Mouse (Mus musculus): Measurements from ENCODE around the gene Rph3al. TPM values are rescaled to one million over a fixed set of nuclear protein-coding genes. Genes with fewer than 3 reads are reported as not detected.

Gene Rph3al
- polyA plus RNA-seq, 1 experiment from 2014 or later = 2.7 TPM

GRCm38 (mm10) chr11:75861653-75862052 is 76.6 kb downstream of the Rph3al start:
- H3K9ac ChIP-seq (ENCODE audit: low read length) = no peak overlapping the region

DNA sequence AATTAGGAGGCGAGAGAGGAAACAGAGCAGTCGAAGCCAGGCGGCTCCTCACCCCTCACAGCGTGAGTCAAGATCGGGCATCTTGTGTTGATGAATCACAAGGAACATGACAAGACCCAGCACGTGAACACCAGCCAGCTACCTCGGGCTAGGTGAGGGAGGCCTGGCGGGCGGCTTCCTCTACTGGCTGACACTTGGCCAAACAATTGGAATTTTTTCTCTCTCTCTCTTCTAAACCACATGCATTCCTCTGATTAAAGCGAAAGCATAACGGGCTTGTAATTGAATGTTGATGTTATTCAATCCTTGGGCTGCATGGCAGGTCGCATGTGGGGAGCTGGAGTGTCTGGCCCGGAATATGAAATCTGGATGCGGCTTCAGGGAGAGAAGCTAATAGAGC is 77.0 kb downstream of the Rph3al start:
- H3K27ac ChIP-seq (replicated peaks; ENCODE audit: low read depth, low read length) = no peak overlapping the region

More at GRCm38 (mm10) chr11:75861653-75862052, 76.6 kb downstream of the Rph3al start:
- no peak overlapping the region for H3K4me3 ChIP-seq (ENCODE audit: low read depth, low read length)
- WGBS = 71% methylated on average over 4 of the region's 4 CpGs
- no peaks in the 10 kb centered on the region for H3K27me3 ChIP-seq (ENCODE audit: control insufficient read depth, insufficient read depth, low read length)
- DNase-seq (ENCODE audit: low spot score) (no peak), ATAC-seq (ENCODE audit: insufficient number of reproducible peaks, low FRiP score, low TSS enrichment, low read depth) (no peak)
- H3K27ac ChIP-seq (replicated peaks; ENCODE audit: low read depth, low read length) = no peak overlapping the region
- H3K4me2 ChIP-seq (ENCODE audit: low read depth, severe bottlenecking) = no peak overlapping the region
- H3K9me3 ChIP-seq (ENCODE audit: control insufficient read depth, low read length) = no peaks in the 10 kb centered on the region
- peaks cover 17% of the 10 kb centered on the region for H3K4me1 ChIP-seq (ENCODE audit: control insufficient read depth, insufficient read depth, low read length)
- no peaks in the 10 kb centered on the region for H3K36me3 ChIP-seq (ENCODE audit: control insufficient read depth, insufficient read depth, low read length)

DNA sequence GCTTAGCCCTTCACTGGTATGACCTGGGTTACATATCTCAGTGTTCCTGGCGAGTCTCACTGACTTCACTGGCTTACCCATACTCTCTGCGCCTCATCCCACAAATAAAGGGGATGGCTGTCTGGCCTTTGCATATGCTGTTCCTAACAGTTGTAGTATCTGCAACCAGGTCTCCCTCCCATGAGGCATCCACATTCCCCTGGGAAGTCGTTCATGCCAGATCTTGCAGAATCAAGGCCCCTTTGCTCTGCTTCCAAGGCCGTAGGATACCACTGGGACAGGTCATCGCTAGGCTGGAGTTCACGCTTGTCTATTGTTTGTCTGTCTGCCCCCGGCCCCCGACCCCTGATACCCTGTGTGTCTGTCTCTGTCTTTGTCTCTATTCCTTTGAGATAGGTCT is 78.8 kb downstream of the Rph3al start:
- no peak overlapping the region for H3K4me3 ChIP-seq (ENCODE audit: low read depth, low read length)
- 86% methylated on average over 8 of the region's 8 CpGs for WGBS

More for the DNA sequence above, 77.0 kb downstream of the Rph3al start:
- no peaks in the 10 kb centered on the region for H3K36me3 ChIP-seq (ENCODE audit: control insufficient read depth, insufficient read depth, low read length)
- no peaks in the 10 kb centered on the region for H3K27me3 ChIP-seq (ENCODE audit: control insufficient read depth, insufficient read depth, low read length)
- H3K4me2 ChIP-seq (ENCODE audit: low read depth, severe bottlenecking) = no peak overlapping the region
- 66% methylated on average over 14 of the region's 14 CpGs for WGBS
- H3K9me3 ChIP-seq (ENCODE audit: control insufficient read depth, low read length) = no peaks in the 10 kb centered on the region
- no peak for ATAC-seq (ENCODE audit: insufficient number of reproducible peaks, low FRiP score, low TSS enrichment, low read depth)
- no peak overlapping the region for H3K4me3 ChIP-seq (ENCODE audit: low read depth, low read length)
- H3K4me1 ChIP-seq (ENCODE audit: control insufficient read depth, insufficient read depth, low read length) = peaks cover 17% of the 10 kb centered on the region
- H3K9ac ChIP-seq (ENCODE audit: low read length) = no peak overlapping the region
- DNase-seq (ENCODE audit: low spot score) = no peak

GRCm38 (mm10) chr11:75858975-75859374 is 79.3 kb downstream of the Rph3al start:
- Histone ChIP-seq H3K4me1 (ENCODE audit: control insufficient read depth, insufficient read depth, low read length) (0 out of 2 replicates have a peak, but pooled peaks cover 2% of the 10 kb centered on the region), H3K36me3 (ENCODE audit: control insufficient read depth, insufficient read depth, low read length) (no peaks in the 10 kb centered on the region), H3K27me3 (ENCODE audit: control insufficient read depth, insufficient read depth, low read length) (no peaks in the 10 kb centered on the region), H3K9ac (ENCODE audit: low read length) (no peak overlapping the region), H3K4me2 (ENCODE audit: low read depth, severe bottlenecking) (no peak overlapping the region), H3K27ac (replicated peaks; ENCODE audit: low read depth, low read length) (no peak overlapping the region), H3K4me3 (ENCODE audit: low read depth, low read length) (no peak overlapping the region), H3K9me3 (ENCODE audit: control insufficient read depth, low read length) (no peaks in the 10 kb centered on the region)
- no peak for DNase-seq (ENCODE audit: low spot score)
- WGBS = 66% methylated on average over 2 of the region's 2 CpGs
- no peak for ATAC-seq (ENCODE audit: insufficient number of reproducible peaks, low FRiP score, low TSS enrichment, low read depth)

More for the DNA sequence above, 78.8 kb downstream of the Rph3al start:
- no peaks in the 10 kb centered on the region for H3K9me3 ChIP-seq (ENCODE audit: control insufficient read depth, low read length)
- H3K36me3 ChIP-seq (ENCODE audit: control insufficient read depth, insufficient read depth, low read length) = no peaks in the 10 kb centered on the region
- DNase-seq (ENCODE audit: low spot score) = no peak
- no peak for ATAC-seq (ENCODE audit: insufficient number of reproducible peaks, low FRiP score, low TSS enrichment, low read depth)
- H3K27ac ChIP-seq (replicated peaks; ENCODE audit: low read depth, low read length) = no peak overlapping the region
- no peak overlapping the region for H3K4me2 ChIP-seq (ENCODE audit: low read depth, severe bottlenecking)
- H3K4me1 ChIP-seq (ENCODE audit: control insufficient read depth, insufficient read depth, low read length) = peaks cover 3% of the 10 kb centered on the region; the same call in 1 of the 2 replicates
- no peaks in the 10 kb centered on the region for H3K27me3 ChIP-seq (ENCODE audit: control insufficient read depth, insufficient read depth, low read length)
- no peak overlapping the region for H3K9ac ChIP-seq (ENCODE audit: low read length)

GRCm38 (mm10) chr11:75857781-75858180 is 80.4 kb downstream of the Rph3al start:
- Histone ChIP-seq H3K4me3 (ENCODE audit: low read depth, low read length) (no peak overlapping the region), H3K36me3 (ENCODE audit: control insufficient read depth, insufficient read depth, low read length) (no peaks in the 10 kb centered on the region), H3K4me1 (ENCODE audit: control insufficient read depth, insufficient read depth, low read length) (0 out of 2 replicates have a peak, but pooled peaks cover 2% of the 10 kb centered on the region), H3K27ac (replicated peaks; ENCODE audit: low read depth, low read length) (no peak overlapping the region), H3K27me3 (ENCODE audit: control insufficient read depth, insufficient read depth, low read length) (no peaks in the 10 kb centered on the region), H3K9me3 (ENCODE audit: control insufficient read depth, low read length) (no peaks in the 10 kb centered on the region), H3K4me2 (ENCODE audit: low read depth, severe bottlenecking) (no peak overlapping the region), H3K9ac (ENCODE audit: low read length) (no peak overlapping the region)
- ATAC-seq (ENCODE audit: insufficient number of reproducible peaks, low FRiP score, low TSS enrichment, low read depth) = no peak
- DNase-seq (ENCODE audit: low spot score) = no peak
- WGBS = 64% methylated on average over 3 of the region's 3 CpGs

- Histone ChIP-seq H3K4me2 (ENCODE audit: low read depth, severe bottlenecking) (no peak overlapping the region), H3K27ac (replicated peaks; ENCODE audit: low read depth, low read length) (no peak overlapping the region), H3K4me1 (ENCODE audit: control insufficient read depth, insufficient read depth, low read length) (no peaks in the 10 kb centered on the region), H3K4me3 (ENCODE audit: low read depth, low read length) (no peak overlapping the region), H3K9ac (ENCODE audit: low read length) (no peak overlapping the region), H3K36me3 (ENCODE audit: control insufficient read depth, insufficient read depth, low read length) (no peaks in the 10 kb centered on the region), H3K9me3 (ENCODE audit: control insufficient read depth, low read length) (no peaks in the 10 kb centered on the region), H3K27me3 (ENCODE audit: control insufficient read depth, insufficient read depth, low read length) (no peaks in the 10 kb centered on the region)
- ATAC-seq (ENCODE audit: insufficient number of reproducible peaks, low FRiP score, low TSS enrichment, low read depth) (no peak), DNase-seq (ENCODE audit: low spot score) (no peak)
- 83% methylated on average over 7 of the region's 7 CpGs for WGBS
Measured at GRCm38 (mm10) chr11:75854327-75854726, 83.9 kb downstream of the Rph3al start.

- Histone ChIP-seq H3K9ac (ENCODE audit: low read length) (no peak overlapping the region), H3K27me3 (ENCODE audit: control insufficient read depth, insufficient read depth, low read length) (no peaks in the 10 kb centered on the region), H3K4me3 (ENCODE audit: low read depth, low read length) (no peak overlapping the region), H3K27ac (replicated peaks; ENCODE audit: low read depth, low read length) (no peak overlapping the region), H3K4me2 (ENCODE audit: low read depth, severe bottlenecking) (no peak overlapping the region), H3K4me1 (ENCODE audit: control insufficient read depth, insufficient read depth, low read length) (no peaks in the 10 kb centered on the region), H3K9me3 (ENCODE audit: control insufficient read depth, low read length) (no peaks in the 10 kb centered on the region), H3K36me3 (ENCODE audit: control insufficient read depth, insufficient read depth, low read length) (no peaks in the 10 kb centered on the region)
- ATAC-seq (ENCODE audit: insufficient number of reproducible peaks, low FRiP score, low TSS enrichment, low read depth) (no peak), DNase-seq (ENCODE audit: low spot score) (no peak)
- 90% methylated on average over 10 of the region's 10 CpGs for WGBS
Measured at GRCm38 (mm10) chr11:75853067-75853636, 85.1 kb downstream of the Rph3al start.

GRCm38 (mm10) chr11:75852485-75852884 is 85.7 kb downstream of the Rph3al start:
- Histone ChIP-seq H3K4me2 (ENCODE audit: low read depth, severe bottlenecking) (no peak overlapping the region), H3K4me3 (ENCODE audit: low read depth, low read length) (no peak overlapping the region), H3K27ac (replicated peaks; ENCODE audit: low read depth, low read length) (no peak overlapping the region), H3K9me3 (ENCODE audit: control insufficient read depth, low read length) (no peaks in the 10 kb centered on the region), H3K27me3 (ENCODE audit: control insufficient read depth, insufficient read depth, low read length) (no peaks in the 10 kb centered on the region), H3K36me3 (ENCODE audit: control insufficient read depth, insufficient read depth, low read length) (no peaks in the 10 kb centered on the region), H3K4me1 (ENCODE audit: control insufficient read depth, insufficient read depth, low read length) (no peaks in the 10 kb centered on the region), H3K9ac (ENCODE audit: low read length) (no peak overlapping the region)
- DNase-seq (ENCODE audit: low spot score) (no peak), ATAC-seq (ENCODE audit: insufficient number of reproducible peaks, low FRiP score, low TSS enrichment, low read depth) (no peak)
- WGBS = 86% methylated on average over 2 of the region's 2 CpGs

DNA sequence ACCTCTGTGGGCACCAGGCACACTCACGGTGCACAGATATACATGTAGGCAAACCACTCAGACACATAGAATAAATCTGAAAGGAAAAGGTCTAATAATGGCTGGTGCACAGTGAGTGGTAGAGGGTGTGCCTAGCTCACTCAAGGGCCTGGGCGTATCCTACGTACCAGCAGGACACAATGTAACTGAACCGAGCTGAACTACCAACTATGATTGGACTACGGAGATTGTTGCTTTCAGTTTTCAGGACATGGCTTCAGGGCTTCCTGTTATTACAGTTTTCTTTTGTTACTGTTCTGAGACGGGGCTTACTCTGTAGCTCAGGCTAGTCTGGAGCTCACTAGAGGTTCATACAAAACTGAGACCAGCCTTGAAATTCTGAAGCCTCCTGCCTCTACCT is 88.7 kb downstream of the Rph3al start:
- Histone ChIP-seq H3K27me3 (ENCODE audit: control insufficient read depth, insufficient read depth, low read length) (no peaks in the 10 kb centered on the region), H3K36me3 (ENCODE audit: control insufficient read depth, insufficient read depth, low read length) (no peaks in the 10 kb centered on the region), H3K4me1 (ENCODE audit: control insufficient read depth, insufficient read depth, low read length) (peaks cover 3% of the 10 kb centered on the region; the same call in 1 of the 2 replicates), H3K4me3 (ENCODE audit: low read depth, low read length) (no peak overlapping the region), H3K27ac (replicated peaks; ENCODE audit: low read depth, low read length) (no peak overlapping the region), H3K9me3 (ENCODE audit: control insufficient read depth, low read length) (no peaks in the 10 kb centered on the region), H3K9ac (ENCODE audit: low read length) (no peak overlapping the region), H3K4me2 (ENCODE audit: low read depth, severe bottlenecking) (no peak overlapping the region)
- DNase-seq (ENCODE audit: low spot score) (no peak), ATAC-seq (ENCODE audit: insufficient number of reproducible peaks, low FRiP score, low TSS enrichment, low read depth) (no peak)
- WGBS = 92% methylated on average over 6 of the region's 6 CpGs

Measured in limb, embryonic 11.5 days (tissue).